In genomic region chr5:38950520-38951288, GRCm38 (mm10) we compare ENCODE assay signal across 22 mouse cellular contexts.
A peak's percentile ranks its signal among the peaks of the same experiment; 100 is the strongest.
DNase-seq lines count a peak whose midpoint lies in the region; ATAC-seq and TF ChIP-seq lines count a peak whose summit lies in the region.
"Had no signal": no experiment of that assay in that cellular context is flagged by ENCODE, and none has a peak within 500 bp of the region (broad histone marks: within the 10 kb centered on the region; RNA-seq: fewer than 3 reads in every experiment).

No protein-coding gene starts in this region.

- H3K36me3 ChIP-seq in kidney, adult 2 months (ENCODE audit: control insufficient read depth, insufficient read depth, low read length) = no peaks in the 10 kb centered on the region
- no peaks in the 10 kb centered on the region for H3K36me3 ChIP-seq in intestine, postnatal 0 days (ENCODE audit: control insufficient read depth, insufficient read depth)
- H3K36me3 ChIP-seq: embryonic facial prominence, embryonic 15.5 days; forebrain, embryonic 12.5 days; heart, embryonic 13.5 days had no signal

- TF ChIP-seq POLR2A in kidney, adult 2 months (IDR thresholded peaks at IDR 0.05; ENCODE audit: low read depth, low read length) = no peak

- peak overlapping the region; percentile 55 for H3K27ac ChIP-seq in kidney, adult 2 months (ENCODE audit: insufficient read depth, low read depth, low read length)
- H3K27ac ChIP-seq in intestine, postnatal 0 days (ENCODE audit: low read depth, low read length) = no peak overlapping the region
- H3K27ac ChIP-seq: embryonic facial prominence, embryonic 15.5 days; forebrain, embryonic 12.5 days; heart, embryonic 13.5 days had no signal

- H3K4me3 ChIP-seq in kidney, adult 2 months (ENCODE audit: insufficient read depth, low read depth, low read length) = no peak overlapping the region
- no peak overlapping the region for H3K4me3 ChIP-seq in intestine, postnatal 0 days (ENCODE audit: low read depth, low read length)
- H3K4me3 ChIP-seq: embryonic facial prominence, embryonic 15.5 days; forebrain, embryonic 12.5 days; heart, embryonic 13.5 days had no signal

- no peak for TF ChIP-seq CTCF in kidney, adult 2 months (conservative IDR thresholded peaks at IDR 0.05; ENCODE audit: insufficient read depth, insufficient read length, low read depth, low read length)
- TF ChIP-seq CTCF in intestine, postnatal 0 days (IDR thresholded peaks at IDR 0.05; ENCODE audit: low read depth) = no peak

- H3K9me3 ChIP-seq in intestine, postnatal 0 days (ENCODE audit: control insufficient read depth) = no peaks in the 10 kb centered on the region
- H3K9me3 ChIP-seq: embryonic facial prominence, embryonic 15.5 days; forebrain, embryonic 12.5 days; heart, embryonic 13.5 days had no signal

- DNase-seq in kidney, adult 2 months = peak; percentile 27
- DNase-seq in kidney, postnatal 25 days = no peak
- peak; percentile 6 for DNase-seq in embryo, embryonic 10 days (ENCODE audit: low spot score)
- DNase-seq in forelimb bud, embryonic 11.5 days (ENCODE audit: low read depth, low spot score) = peak; percentile 17
- peak; percentile 19 for DNase-seq in neural tube, embryonic 10.5 days (ENCODE audit: extremely low spot score, low spot score)
- DNase-seq in layer of hippocampus, postnatal 36 days = no peak
- no peak for DNase-seq in thymus, postnatal 4 days
- DNase-seq: adrenal gland, postnatal 25 days; cerebellum, adult 18-20 months; cerebellum, postnatal 36 days; heart, postnatal 36 days; lung, embryonic 14.5 days; midbrain, embryonic 14.5 days; right cerebral cortex, postnatal 14 days; thymus, postnatal 14 days had no signal

- no peak overlapping the region for H3K4me2 ChIP-seq in intestine, postnatal 0 days (replicated peaks; ENCODE audit: low read depth)
- H3K4me2 ChIP-seq: embryonic facial prominence, embryonic 15.5 days; forebrain, embryonic 12.5 days; heart, embryonic 13.5 days; liver, embryonic 11.5 days; lung, embryonic 14.5 days had no signal

- H3K27me3 ChIP-seq in kidney, adult 2 months (replicated peaks; ENCODE audit: control insufficient read depth, insufficient read depth, low read length) = no peaks in the 10 kb centered on the region
- H3K27me3 ChIP-seq in intestine, postnatal 0 days (replicated peaks; ENCODE audit: control insufficient read depth, insufficient read depth, low read length) = no peaks in the 10 kb centered on the region
- H3K27me3 ChIP-seq: embryonic facial prominence, embryonic 15.5 days; forebrain, embryonic 12.5 days; heart, embryonic 13.5 days; Patski had no signal

- no peaks in the 10 kb centered on the region for H3K4me1 ChIP-seq in kidney, adult 2 months (ENCODE audit: control insufficient read depth, insufficient read depth, low read length)
- H3K4me1 ChIP-seq in intestine, postnatal 0 days (replicated peaks; ENCODE audit: control insufficient read depth, insufficient read depth, low read length) = no peaks in the 10 kb centered on the region
- H3K4me1 ChIP-seq: embryonic facial prominence, embryonic 15.5 days; forebrain, embryonic 12.5 days; heart, embryonic 13.5 days had no signal

- WGBS in kidney, adult 2 months = 47% methylated on average over 9 of the region's 9 CpGs
- 67% methylated on average over 9 of the region's 9 CpGs for WGBS in intestine, postnatal 0 days

- no peak overlapping the region for H3K9ac ChIP-seq in intestine, postnatal 0 days (ENCODE audit: low read depth, low read length)
- H3K9ac ChIP-seq: embryonic facial prominence, embryonic 15.5 days; forebrain, embryonic 12.5 days; heart, embryonic 13.5 days; lung, embryonic 14.5 days had no signal

- ATAC-seq in intestine, postnatal 0 days = no peak
- ATAC-seq: activated CD4-positive, CD25-positive, alpha-beta regulatory T cell, adult 4 months; Patski had no signal

Comparison
In these comparisons a context has a peak if more than half of its experiments do, and no peak if none do; other contexts are left out.
1. DNase-seq: peak in kidney, adult 2 months (single experiment), embryo, embryonic 10 days (single experiment), forelimb bud, embryonic 11.5 days (single experiment) and neural tube, embryonic 10.5 days (single experiment); none in kidney, postnatal 25 days (0 of 2), layer of hippocampus, postnatal 36 days (0 of 2) and thymus, postnatal 4 days (single experiment).